Mouse (Mus musculus) left cerebral cortex, adult 8-10 months (tissue): ENCODE data around the gene Pecam1. TPM values are rescaled to one million over a fixed set of nuclear protein-coding genes. Genes with fewer than 3 reads are reported as not detected.

Experiments
- microRNA-seq, 2 experiments: library from miRNA; unstranded; fragments of <30 nt; microRNA quantifications; one replicate each; pipeline ENCODE4 v1.2.0; 2022
- total RNA-seq, 4 experiments: library from RNA; stranded (reverse); gene quantifications; 2 replicates each; pipeline ENCODE4 v1.2.4; 2022

Gene Pecam1
- total RNA-seq, 4 experiments from 2014 or later: 17.3 to 20.2 (median 17.7) TPM

Small RNA genes within 50 kb of the gene (microRNA-seq; reads per million reads assigned to microRNA genes)
- gene Gm25994 (0 reads per million in 2 experiments), gene Mir3064 (20.5 to 30.7 reads per million in 2 experiments)

Other genes starting within 250 kb of the Pecam1 start
- 100 to 1,000 TPM; 112 to 137 (median 119) TPM for gene Tex2, start 137.2 kb downstream of the Pecam1 start, total RNA-seq
- 1 to 10 TPM in 2 of 4 experiments, under 1 TPM in 1, not detected in 1; 0.26 to 2.7 (median 2.4) TPM for gene Milr1, start 598 bp upstream of the Pecam1 start, total RNA-seq
- gene Polg2, start 28.9 kb upstream of the Pecam1 start, total RNA-seq: 1 to 10 TPM; 2.8 to 4.6 (median 4.0) TPM
- 100 to 1,000 TPM; 617 to 703 (median 641) TPM for gene Ddx5, start 38.6 kb upstream of the Pecam1 start, total RNA-seq
- gene Cep95, start 38.6 kb upstream of the Pecam1 start, total RNA-seq: 10 to 100 TPM in 3 of 4 experiments, 1 to 10 TPM in 1; 9.8 to 11.4 (median 10.5) TPM
- 10 to 100 TPM; 26.7 to 31.8 (median 29.4) TPM for gene Smurf2, start 170.1 kb upstream of the Pecam1 start, total RNA-seq
- gene Kpna2, start 248.9 kb upstream of the Pecam1 start, total RNA-seq: 10 to 100 TPM; 21.1 to 29.7 (median 25.1) TPM